Mouse (Mus musculus): ENCODE data around the gene Gm17175. TPM values are rescaled to one million over a fixed set of nuclear protein-coding genes. Genes with fewer than 3 reads are reported as not detected.
"Not testable (repeated sequence)": the region's sequence is repeated elsewhere in the genome, so short reads cannot be mapped to it uniquely, and the experiment has no call there.

The Gm17175 gene
- not detected in 2 replicates for polyA plus RNA-seq (2012; ENCODE audit: insufficient read depth, insufficient read length, low replicate concordance, missing spikeins)

DNA sequence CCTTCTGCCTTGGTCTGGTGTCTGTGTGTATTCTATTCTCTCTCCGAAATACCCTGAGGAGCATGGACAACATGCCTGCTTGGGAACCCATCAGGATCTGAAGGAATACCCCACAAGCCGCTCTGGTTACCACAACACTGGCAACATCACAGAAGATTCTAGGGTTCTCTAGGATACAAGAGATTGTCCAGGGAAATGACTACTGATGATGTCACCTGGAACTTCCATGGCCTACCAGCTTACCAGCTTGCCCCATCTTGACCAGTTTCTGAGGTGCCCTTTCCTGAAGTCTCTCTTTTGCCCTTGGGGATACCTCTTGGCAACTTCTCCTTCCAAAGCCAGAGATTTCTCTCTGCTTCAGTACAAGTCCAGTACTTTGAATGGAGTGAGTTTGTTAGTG is at the start of gene Gm17175:
TSS of gene Gm17175 (minus strand) at position 101 of the 400 bp plus-strand sequence.
- H3K4me1 ChIP-seq (ENCODE audit: control insufficient read depth, insufficient read depth, low read length); H3K27ac ChIP-seq (ENCODE audit: insufficient read depth, low read depth, low read length); H3K4me3 ChIP-seq (ENCODE audit: insufficient read depth, low read depth, low read length): not testable (repeated sequence)
- WGBS, result 94% methylated on average over 2 of the region's 2 CpGs

DNA sequence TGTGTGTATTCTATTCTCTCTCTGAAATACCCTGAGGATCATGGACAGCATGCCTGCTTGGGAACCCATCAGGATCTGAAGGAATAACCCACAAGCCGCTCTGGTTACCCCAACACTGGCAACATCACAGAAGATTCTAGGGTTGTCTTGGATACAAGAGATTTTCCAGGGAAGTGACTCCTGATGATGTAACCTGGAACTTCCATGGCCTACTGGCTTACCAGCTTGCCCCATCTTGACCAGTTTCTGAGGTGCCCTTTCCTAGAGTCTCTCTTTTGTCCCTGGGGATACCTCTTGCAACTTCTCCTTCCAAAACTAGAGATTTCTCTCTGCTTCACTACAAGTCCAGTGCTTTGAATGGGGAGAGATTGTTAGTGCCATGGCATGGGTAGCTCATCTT is 37.3 kb upstream of the Gm17175 start, which contains the start of gene Gm17078:
TSS of gene Gm17078 (minus strand) at position 101 of the 400 bp plus-strand sequence.
- 86% methylated on average over 1 of the region's 1 CpGs for WGBS
- Histone ChIP-seq H3K4me1 (ENCODE audit: control insufficient read depth, insufficient read depth, low read length) (no peaks in the 10 kb centered on the region), H3K27ac (ENCODE audit: insufficient read depth, low read depth, low read length) (no peak within 1 kb of the TSS), H3K4me3 (ENCODE audit: insufficient read depth, low read depth, low read length) (no peak within 1 kb of the TSS)
- TF ChIP-seq POLR2A (IDR thresholded peaks at IDR 0.05; ENCODE audit: insufficient read depth, low read depth, low read length), result no peak
- no peak for TF ChIP-seq CTCF (IDR thresholded peaks at IDR 0.05; ENCODE audit: insufficient read depth, low read depth, low read length)

DNA sequence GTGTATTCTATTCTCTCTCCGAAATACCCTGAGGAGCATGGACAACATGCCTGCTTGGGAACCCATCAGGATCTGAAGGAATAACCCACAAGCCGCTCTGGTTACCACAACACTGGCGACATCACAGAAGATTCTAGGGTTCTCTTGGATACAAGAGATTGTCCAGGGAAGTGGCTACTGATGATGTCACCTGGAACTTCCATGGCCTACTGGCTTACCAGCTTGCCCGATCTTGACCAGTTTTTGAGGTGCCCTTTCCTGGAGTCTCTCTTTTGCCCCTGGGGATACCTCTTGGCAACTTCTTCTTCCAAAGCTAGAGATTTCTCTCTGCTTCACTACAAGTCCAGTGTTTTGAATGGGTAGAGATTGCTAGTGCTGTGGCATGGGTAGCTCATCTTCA is 18.2 kb upstream of the Gm17175 start, which contains the start of gene Gm17174:
TSS of gene Gm17174 (minus strand) at position 101 of the 400 bp plus-strand sequence.
- H3K4me1 ChIP-seq (ENCODE audit: control insufficient read depth, insufficient read depth, low read length), result not testable (repeated sequence)
- WGBS, result 97% methylated on average over 4 of the region's 4 CpGs

DNA sequence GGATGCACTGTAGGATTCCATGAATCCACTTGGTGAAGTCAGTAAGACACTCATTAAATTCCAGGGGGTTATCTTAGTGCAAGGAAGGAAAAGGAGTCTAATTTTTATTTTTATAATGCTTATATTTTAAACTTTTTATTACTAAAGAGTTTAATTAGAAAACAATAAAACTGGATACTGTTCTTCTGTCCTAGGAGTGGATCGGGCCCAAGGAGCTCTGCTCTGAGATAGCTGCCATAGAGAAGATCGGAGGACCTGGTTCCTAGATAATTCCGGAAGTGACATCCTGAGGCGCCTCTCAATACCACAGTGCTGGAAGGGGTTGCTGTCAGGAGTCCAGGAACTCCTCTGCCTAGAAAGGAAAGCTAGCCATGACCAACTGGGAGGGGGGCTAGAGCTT is 21.4 kb downstream of the Gm17175 start, which contains the start of gene Gm5622:
TSS of gene Gm5622 (plus strand) at position 301 of the 400 bp plus-strand sequence.
- no peak for TF ChIP-seq POLR2A (IDR thresholded peaks at IDR 0.05; ENCODE audit: insufficient read depth, low read depth, low read length)
- TF ChIP-seq CTCF (IDR thresholded peaks at IDR 0.05; ENCODE audit: insufficient read depth, low read depth, low read length), result no peak
- H3K4me3 ChIP-seq (ENCODE audit: insufficient read depth, low read depth, low read length), result no peak within 1 kb of the TSS

More for the DNA sequence above, 18.2 kb upstream of the Gm17175 start, which contains the start of gene Gm17174:
- H3K27ac ChIP-seq (ENCODE audit: insufficient read depth, low read depth, low read length); H3K4me3 ChIP-seq (ENCODE audit: insufficient read depth, low read depth, low read length): not testable (repeated sequence)

More for the DNA sequence above, 21.4 kb downstream of the Gm17175 start, which contains the start of gene Gm5622:
- H3K4me1 ChIP-seq (ENCODE audit: control insufficient read depth, insufficient read depth, low read length), result no peaks in the 10 kb centered on the region
- 95% methylated on average over 4 of the region's 4 CpGs for WGBS
- no peak within 1 kb of the TSS for H3K27ac ChIP-seq (ENCODE audit: insufficient read depth, low read depth, low read length)

Other genes with a start within 250 kb of the Gm17175 start
- gene Gm7247, start 212.3 kb downstream of the Gm17175 start, polyA plus RNA-seq (2012; ENCODE audit: insufficient read depth, insufficient read length, low replicate concordance, missing spikeins), result not detected in 2 replicates
- gene Vmn2r88, start 163.2 kb downstream of the Gm17175 start, polyA plus RNA-seq (2012; ENCODE audit: insufficient read depth, insufficient read length, low replicate concordance, missing spikeins), result not detected in 2 replicates
- not detected in 2 replicates for gene Vmn2r89, start 122.2 kb downstream of the Gm17175 start, polyA plus RNA-seq (2012; ENCODE audit: insufficient read depth, insufficient read length, low replicate concordance, missing spikeins)
- not detected in 2 replicates for gene Gm5622, start 21.3 kb downstream of the Gm17175 start, polyA plus RNA-seq (2012; ENCODE audit: insufficient read depth, insufficient read length, low replicate concordance, missing spikeins)
- not detected in 2 replicates for gene Gm17174, start 18.1 kb upstream of the Gm17175 start, polyA plus RNA-seq (2012; ENCODE audit: insufficient read depth, insufficient read length, low replicate concordance, missing spikeins)
- not detected in 2 replicates for gene Gm17078, start 37.2 kb upstream of the Gm17175 start, polyA plus RNA-seq (2012; ENCODE audit: insufficient read depth, insufficient read length, low replicate concordance, missing spikeins)
- not detected in 2 replicates for gene Gm4181, start 61.6 kb upstream of the Gm17175 start, polyA plus RNA-seq (2012; ENCODE audit: insufficient read depth, insufficient read length, low replicate concordance, missing spikeins)
- gene Gm17079, start 121.4 kb upstream of the Gm17175 start, polyA plus RNA-seq (2012; ENCODE audit: insufficient read depth, insufficient read length, low replicate concordance, missing spikeins), result not detected in 2 replicates
- not detected in 2 replicates for gene Gm5800, start 143.1 kb upstream of the Gm17175 start, polyA plus RNA-seq (2012; ENCODE audit: insufficient read depth, insufficient read length, low replicate concordance, missing spikeins)
- not detected in 2 replicates for gene Ang4, start 199.5 kb upstream of the Gm17175 start, polyA plus RNA-seq (2012; ENCODE audit: insufficient read depth, insufficient read length, low replicate concordance, missing spikeins)
- gene AY358078, start 226.0 kb upstream of the Gm17175 start, polyA plus RNA-seq (2012; ENCODE audit: insufficient read depth, insufficient read length, low replicate concordance, missing spikeins), result not detected in 2 replicates

Measured in olfactory bulb, adult 2 months (tissue).